Mouse (Mus musculus) erythroblast, adult 5-6 weeks (primary cell): ENCODE measurements around the gene Gabrb3. TPM values are rescaled to one million over a fixed set of nuclear protein-coding genes. Genes with fewer than 3 reads are reported as not detected.

Source experiments
- ATAC-seq: replicated peaks from 2 replicates; pipeline ENCODE4 v1.8.0; 2016; ENCODE audit warnings: moderate number of reproducible peaks, mild to moderate bottlenecking, moderate TSS enrichment, inconsistent platforms; ENCODE audit not compliant: poor library complexity, low FRiP score, severe bottlenecking
- total RNA-seq, 2 experiments: library from RNA; stranded (forward) in 1 of 2; stranded (reverse) in 1 of 2; fragments of 150-400 nt in 1 of 2; fragments of 200-764, 138-1000 nt in 1 of 2; gene quantifications; 2 replicates each; pipeline versions ENCODE4 v1.2.3 to v1.2.4; 2015 to 2017; ENCODE audit warnings: low replicate concordance in 2 of 2

The Gabrb3 gene
- total RNA-seq, 2 experiments from 2014 or later: not detected

GRCm38 (mm10) chr7:57512955-57513354 is 93.5 kb downstream of the Gabrb3 start:
- ATAC-seq: no peak

GRCm38 (mm10) chr7:57529451-57529850 is 110.0 kb downstream of the Gabrb3 start:
- no peak for ATAC-seq

DNA sequence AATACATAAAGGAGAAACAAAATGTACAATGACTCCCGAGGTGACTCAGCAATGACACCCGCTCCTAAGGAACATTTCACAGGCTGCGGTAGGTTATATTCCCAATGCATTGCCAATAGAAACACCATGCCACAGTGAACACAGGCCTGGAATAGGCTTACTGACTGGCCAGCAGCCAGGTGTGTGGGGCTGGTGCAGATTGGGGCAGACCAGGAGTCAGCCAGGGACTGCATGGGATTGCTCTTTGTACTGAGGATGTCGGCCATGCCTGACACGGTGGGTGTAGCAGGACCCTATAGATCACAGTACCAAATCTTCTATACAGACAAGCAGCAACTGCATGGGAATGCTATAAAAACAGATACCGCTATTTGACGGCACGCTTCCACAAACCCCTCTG is 110.5 kb downstream of the Gabrb3 start:
- no peak for ATAC-seq

- no peak for ATAC-seq
Observed at GRCm38 (mm10) chr7:57532676-57533075, 113.2 kb downstream of the Gabrb3 start.

- ATAC-seq: no peak
Observed at GRCm38 (mm10) chr7:57538565-57538964, 119.1 kb downstream of the Gabrb3 start.

DNA sequence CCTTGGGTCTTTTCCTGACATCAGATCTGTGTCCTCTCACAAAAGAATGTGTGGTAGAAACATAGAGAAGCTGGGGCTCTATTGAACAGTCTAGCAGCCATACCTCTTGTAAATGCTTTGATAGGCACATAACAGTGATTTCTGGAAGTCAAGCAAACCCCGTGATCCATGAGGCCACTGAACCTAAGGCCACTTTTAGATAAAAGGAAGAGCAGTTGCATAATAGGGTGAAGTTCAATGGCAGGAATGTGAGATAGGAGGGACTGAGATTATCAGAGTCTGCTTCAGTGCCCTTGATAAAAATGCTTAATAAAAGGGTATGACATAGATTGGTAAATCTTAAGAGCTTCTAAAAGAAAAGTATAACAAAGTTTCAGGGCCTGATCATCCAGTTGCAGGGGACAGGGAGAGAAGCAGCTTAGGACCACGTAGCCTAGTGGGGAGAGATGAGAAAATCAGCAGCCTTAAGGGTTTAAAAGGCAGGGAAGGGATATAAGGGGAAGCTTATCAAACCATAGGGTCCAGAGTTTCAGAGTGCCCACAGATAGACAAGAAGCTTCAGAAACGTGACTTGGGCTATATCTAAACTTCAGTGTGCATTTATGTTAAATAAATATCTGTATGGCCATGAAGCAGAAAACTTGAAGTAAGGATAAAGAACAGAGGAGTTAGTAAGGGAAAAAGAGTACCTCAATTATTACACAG is 141.4 kb downstream of the Gabrb3 start:
- ATAC-seq: no peak

- ATAC-seq: no peak
Observed at GRCm38 (mm10) chr7:57564403-57564802, 144.9 kb downstream of the Gabrb3 start.

GRCm38 (mm10) chr7:57590451-57591248 is 171.2 kb downstream of the Gabrb3 start:
- ATAC-seq: no peak

DNA sequence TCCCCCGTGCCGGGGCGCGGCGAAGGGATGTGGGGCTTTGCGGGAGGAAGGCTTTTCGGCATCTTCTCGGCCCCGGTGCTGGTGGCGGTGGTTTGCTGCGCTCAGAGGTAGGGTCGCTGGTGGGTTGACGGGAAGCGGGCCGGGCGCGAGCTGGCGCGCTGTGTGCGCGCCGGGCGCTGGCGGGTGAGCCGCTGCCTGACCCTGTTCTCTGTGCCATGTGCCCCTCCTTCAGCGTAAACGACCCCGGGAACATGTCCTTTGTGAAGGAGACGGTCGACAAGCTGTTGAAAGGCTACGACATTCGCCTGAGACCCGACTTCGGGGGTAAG is 171.7 kb downstream of the Gabrb3 start:
- ATAC-seq: no peak

- ATAC-seq: no peak
Observed at GRCm38 (mm10) chr7:57591578-57592431, 172.3 kb downstream of the Gabrb3 start.

GRCm38 (mm10) chr7:57597341-57597740 is 177.8 kb downstream of the Gabrb3 start:
- ATAC-seq: no peak

GRCm38 (mm10) chr7:57618697-57619096 is 199.2 kb downstream of the Gabrb3 start:
- no peak for ATAC-seq

DNA sequence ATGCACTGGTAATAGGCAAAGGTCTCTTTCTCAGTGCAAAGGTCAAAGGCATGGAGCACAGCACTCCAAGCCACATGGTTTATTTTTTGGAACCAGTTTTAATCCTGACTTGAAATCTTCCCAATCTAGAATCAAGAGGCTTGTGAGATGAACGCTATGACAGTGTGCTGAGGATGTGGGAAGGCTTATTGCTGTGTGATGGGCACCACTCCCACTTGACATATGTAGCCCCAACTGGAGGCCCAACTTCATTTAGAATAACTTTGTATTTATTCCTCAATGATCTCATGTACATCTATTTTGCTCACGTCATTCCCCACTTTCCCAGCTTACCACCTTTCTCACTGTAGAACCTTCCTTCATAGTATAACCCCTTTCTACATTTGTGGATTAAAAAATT is 200.5 kb downstream of the Gabrb3 start:
- ATAC-seq: no peak

GRCm38 (mm10) chr7:57623718-57624117 is 204.2 kb downstream of the Gabrb3 start:
- no peak for ATAC-seq

- no peak for ATAC-seq
Observed at GRCm38 (mm10) chr7:57635026-57635425, 215.5 kb downstream of the Gabrb3 start.

DNA sequence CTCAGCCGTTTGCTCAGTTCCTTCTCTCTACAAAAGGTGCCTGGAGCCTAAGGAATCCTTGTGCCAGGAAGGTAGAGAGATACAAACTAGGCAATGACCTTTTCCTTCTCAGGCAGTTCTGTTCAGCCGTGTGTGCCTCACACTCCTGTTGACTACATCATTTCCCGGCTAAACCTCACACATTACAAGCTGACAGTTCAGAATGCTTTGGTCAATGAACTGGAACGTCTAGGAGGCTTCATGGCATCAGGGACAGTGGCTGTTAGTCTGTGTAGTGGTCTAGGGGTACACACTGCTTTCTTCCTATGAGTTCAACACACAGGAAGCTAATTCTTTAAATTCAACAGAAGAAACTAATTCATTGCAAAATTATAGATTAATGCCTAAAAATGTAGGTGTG is 216.2 kb downstream of the Gabrb3 start:
- no peak for ATAC-seq

DNA sequence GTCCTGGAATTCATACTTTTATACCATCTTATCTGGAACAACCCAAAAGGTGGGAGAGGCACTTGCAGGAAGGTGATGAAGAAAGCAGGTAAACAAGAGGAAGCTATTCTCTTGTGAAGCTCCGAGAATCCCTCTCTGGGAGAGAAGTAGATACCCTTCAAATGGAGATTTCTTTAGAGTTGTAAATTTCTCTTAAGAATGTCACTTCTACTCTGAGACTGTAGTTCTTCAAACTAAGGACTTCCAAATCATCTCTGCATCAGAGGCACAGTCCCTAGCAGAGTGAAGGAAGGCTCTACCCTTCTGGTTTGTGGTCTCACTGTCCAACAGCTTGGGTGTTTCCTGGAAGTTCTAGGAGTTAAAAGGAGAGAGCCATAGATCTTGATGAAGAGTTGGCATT is 221.3 kb downstream of the Gabrb3 start:
- no peak for ATAC-seq

- no peak for ATAC-seq
Observed at GRCm38 (mm10) chr7:57647345-57647744, 227.9 kb downstream of the Gabrb3 start.

GRCm38 (mm10) chr7:57648136-57648755 is 228.8 kb downstream of the Gabrb3 start:
- ATAC-seq: no peak

DNA sequence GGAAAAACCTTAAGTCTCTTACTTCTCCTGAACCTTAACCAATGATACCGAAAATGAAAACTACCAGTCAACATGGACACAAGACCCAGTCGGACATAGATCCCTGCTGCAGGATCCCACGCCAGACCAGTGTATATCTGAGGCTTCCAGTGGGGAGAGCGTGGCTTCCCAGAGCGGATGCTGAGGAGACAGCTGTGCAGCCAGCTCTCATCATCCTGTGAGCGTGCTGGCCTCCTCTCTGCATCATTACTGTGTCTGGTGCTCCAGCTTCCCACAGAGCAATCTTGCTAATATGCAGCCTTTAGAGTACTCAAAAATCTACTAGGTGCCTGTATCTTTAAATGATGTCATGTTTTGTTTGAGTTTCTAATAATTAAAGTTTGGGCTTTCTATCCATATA is 257.9 kb downstream of the Gabrb3 start:
- no peak for ATAC-seq
